Mouse (Mus musculus) G1E (cell line): ENCODE measurements around the gene Shisa7.

Source experiments
- CTCF ChIP-seq: IDR thresholded peaks from 2 replicates; pipeline ENCODE4 v1.5.1; 2012; ENCODE audit warnings: low read depth, low read length, inconsistent platforms, mixed read lengths
- GATA1 ChIP-seq: IDR thresholded peaks from 2 replicates; pipeline ENCODE4 v1.6.1; 2012; ENCODE audit warnings: borderline replicate concordance, low read length, inconsistent platforms, mixed read lengths

GRCm38 (mm10) chr7:4850621-4851314, 6.3 kb upstream of the Shisa7 start:
- TF ChIP-seq CTCF (no peak), GATA1 (no peak)
